Mouse (Mus musculus) kidney, postnatal 4 days (tissue): ENCODE measurements around the gene Gm20388.
A peak's percentile ranks its signal among the peaks of the same experiment; 100 is the strongest.

ENCODE experiments used
- DNase-seq, 2 experiments: peaks; one replicate each; pipeline ENCODE4 v3.0.0; 2021; ENCODE audit warnings: mixed read lengths in 2 of 2

Gene Gm20388

DNA sequence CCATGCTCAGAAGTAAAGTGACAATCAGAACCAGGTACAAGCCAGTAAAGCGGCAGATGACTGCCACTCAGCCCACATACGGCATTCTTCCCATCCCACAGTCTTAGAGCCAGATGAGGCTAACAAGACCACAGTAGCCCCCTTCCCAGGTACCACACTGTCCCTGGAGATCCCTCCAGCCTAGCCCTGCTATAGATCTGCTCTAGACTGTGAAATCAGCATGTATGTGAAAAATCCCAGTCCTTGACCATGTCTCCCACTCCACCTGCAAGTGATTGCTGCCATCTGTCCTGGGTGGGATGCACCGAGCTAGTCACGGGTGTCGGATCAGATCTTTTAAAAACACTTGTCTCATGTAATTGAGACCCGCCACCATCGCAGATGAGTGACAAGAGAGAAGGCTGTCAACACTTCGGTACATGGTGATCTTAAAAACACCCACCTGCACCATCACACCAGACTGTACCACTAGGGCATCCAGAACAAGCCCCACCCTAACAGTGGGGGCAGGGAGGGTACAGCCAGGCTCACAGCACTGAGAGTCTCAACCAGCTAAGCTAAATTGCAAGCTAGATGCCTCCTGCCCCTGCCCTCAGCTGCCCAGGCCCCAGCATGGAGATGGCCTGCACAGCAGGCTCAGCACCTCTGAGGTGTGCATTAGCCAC, 669.8 kb downstream of the Gm20388 start:
- DNase-seq: no peak

DNA sequence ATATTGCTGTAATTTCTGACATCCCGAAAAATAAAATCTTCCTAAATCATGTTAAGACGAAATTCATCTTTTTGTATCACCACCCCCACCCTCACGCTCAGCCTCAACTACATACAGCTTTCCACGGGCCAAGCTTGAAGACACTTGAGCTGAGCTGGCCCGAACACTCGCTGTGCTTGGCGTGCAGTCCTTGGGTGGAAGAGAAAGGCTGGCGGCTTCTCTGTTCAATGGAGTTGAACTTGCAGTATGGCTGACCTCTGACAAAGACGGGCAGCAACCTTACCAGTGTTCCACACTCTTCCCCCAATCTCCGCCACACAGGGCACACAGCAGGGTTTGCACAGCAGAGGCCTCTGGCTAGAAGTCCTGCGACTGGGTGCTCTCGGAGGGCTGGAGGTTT, 670.7 kb downstream of the Gm20388 start:
- no peak for DNase-seq

DNA sequence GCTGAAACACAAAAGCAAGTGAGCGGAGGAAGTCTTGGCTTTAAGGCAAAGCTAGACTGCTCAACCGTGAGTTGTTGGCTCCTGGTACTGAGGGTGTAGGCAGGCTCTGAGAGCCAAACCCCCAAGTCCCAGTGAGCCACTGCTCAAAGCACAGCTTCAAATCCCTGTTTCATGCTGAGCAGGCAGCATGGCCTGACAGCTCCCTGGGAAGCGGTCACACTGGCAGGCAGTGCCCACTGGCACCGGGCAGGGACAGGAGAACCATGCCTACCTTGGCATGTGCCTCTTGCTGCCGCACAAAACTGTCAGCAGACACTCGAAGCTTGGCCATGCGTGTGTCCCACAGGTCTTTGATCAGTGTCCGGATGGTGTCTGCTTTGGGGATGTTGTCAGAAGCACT, 671.2 kb downstream of the Gm20388 start:
- peak in 1 of 2 experiments; percentile 33 for DNase-seq

DNA sequence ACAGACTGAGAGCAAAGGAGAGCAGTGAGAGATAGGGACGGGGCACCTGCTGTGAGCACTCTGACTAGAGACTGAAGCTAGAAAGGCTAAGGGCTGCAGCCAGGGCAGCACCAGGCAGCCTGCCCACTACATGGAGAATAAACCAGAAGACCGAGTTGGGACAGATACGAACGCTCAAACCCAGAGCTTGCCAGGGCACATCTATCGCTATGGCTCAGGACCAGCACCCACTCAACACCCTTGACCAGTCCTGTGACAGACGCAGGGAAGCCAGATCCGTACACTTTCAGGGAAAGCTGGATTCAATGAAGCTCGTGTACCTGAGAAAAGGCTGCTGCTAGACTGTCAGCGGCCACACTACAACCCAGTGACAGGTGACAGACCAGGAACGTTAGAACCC, 674.9 kb downstream of the Gm20388 start:
- DNase-seq: peak in 1 of 2 experiments; percentile 2

GRCm38 (mm10) chr8:120588908-120589771, 678.5 kb downstream of the Gm20388 start, which contains the start of gene Gins2:
Gene Gins2 (minus strand): TSS chr8:120589304.
- peak; percentile 99 to 100 for DNase-seq

- peak; percentile 52 to 55 for DNase-seq
Observed at GRCm38 (mm10) chr8:120589921-120590320, 679.3 kb downstream of the Gm20388 start.

DNA sequence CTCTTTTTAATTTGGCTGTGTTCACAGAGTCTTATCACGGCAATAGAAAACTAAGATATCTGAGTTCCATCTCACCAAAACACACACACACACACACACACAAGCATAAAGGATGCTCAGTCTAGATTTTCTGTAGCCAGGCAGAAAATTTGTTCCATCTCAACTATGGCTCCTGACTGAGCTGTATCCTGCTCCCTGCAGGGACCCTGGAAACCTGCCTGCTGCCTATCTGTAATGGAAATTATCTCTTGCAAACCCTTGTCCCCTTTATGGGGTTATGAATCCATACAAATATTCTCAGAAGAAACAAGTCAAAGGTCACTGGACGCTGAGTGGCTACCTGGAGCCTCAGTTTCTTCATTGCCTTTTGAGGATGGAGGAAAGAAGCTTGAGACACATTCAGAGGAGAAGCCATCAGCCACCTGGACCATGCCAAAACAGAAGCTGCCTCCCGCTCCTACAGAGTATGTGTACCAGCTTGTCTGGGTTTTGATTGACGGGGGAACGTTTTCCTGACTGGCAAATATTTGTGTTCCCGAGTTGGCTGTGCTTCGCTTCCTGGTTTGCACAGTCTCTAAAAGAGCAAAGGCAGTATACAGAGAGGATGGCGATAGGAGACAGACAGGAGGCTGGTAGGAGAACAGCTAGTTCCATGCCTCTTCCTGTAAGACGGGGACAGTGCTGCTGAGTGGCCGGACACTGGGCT, 681.1 kb downstream of the Gm20388 start:
- DNase-seq: no peak

- no peak for DNase-seq
Observed at GRCm38 (mm10) chr8:120594571-120594970, 683.9 kb downstream of the Gm20388 start.

- peak; percentile 74 to 76 for DNase-seq
Observed at GRCm38 (mm10) chr8:120595963-120596362, 685.3 kb downstream of the Gm20388 start.

DNA sequence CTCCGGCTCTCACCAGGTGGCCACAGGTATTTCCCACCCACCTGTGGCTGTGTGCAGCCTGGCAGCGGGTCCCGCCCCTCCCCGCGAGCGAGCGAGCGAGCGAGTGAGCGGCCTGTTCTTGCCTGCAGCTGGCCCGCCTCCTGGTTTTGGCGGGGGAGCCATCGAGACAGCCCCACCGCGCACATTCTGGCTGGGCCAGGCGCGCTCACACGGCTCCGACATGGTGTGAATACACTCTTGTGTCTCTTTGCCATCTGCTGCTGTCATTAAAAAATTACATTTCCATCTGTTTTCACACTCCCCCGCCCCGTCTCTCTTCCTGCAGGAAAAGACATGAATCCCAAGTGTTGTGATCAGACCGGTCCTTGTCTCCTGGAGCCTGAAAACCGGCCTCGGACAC, 687.9 kb downstream of the Gm20388 start:
- DNase-seq: peak; percentile 52 to 66

GRCm38 (mm10) chr8:120599504-120599903, 688.9 kb downstream of the Gm20388 start:
- peak; percentile 88 to 91 for DNase-seq

GRCm38 (mm10) chr8:120602672-120603071, 692.0 kb downstream of the Gm20388 start:
- peak in 1 of 2 experiments; percentile 30 for DNase-seq

- no peak for DNase-seq
Observed at GRCm38 (mm10) chr8:120607460-120607859, 696.8 kb downstream of the Gm20388 start.

DNA sequence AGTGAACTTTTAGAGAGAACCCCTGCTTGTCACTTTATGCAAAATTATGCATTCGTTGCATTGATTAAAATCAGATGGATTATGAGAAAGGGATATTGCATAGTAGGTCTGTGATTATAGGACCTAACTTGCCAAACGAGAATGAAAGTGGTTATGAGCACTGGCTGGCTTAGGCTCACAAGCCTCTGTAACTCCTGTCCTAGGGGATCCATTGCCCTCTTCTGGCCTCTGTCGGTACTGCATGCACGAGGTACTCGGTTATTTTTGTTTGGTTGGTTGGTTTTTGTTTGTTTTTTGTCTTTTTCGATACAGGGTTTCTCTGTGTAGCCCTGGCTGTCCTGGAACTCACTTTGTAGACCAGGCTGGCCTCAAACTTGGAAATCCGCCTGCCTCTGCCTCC, 697.2 kb downstream of the Gm20388 start:
- DNase-seq: peak; percentile 90 to 91

- DNase-seq: no peak
Observed at GRCm38 (mm10) chr8:120610824-120611223, 700.2 kb downstream of the Gm20388 start.

DNA sequence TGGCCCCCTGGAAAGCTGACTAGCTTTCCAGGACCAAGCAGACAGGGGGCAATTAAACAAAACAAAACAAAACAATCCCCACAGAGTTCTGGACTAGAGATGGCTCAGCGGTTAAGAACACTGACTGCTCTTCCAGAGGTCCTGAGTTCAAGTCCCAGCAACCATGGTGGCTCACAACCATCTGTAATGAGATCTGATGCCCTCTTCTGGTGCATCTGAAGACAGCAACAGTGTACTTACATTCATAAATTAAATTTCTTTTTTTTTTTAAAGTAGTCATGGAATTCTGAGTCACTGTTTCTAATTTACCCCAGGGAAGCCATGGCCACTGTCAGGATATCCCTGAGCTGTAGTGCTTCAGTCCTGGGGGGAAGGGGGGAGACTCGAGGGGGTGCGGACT, 703.9 kb downstream of the Gm20388 start:
- no peak for DNase-seq

DNA sequence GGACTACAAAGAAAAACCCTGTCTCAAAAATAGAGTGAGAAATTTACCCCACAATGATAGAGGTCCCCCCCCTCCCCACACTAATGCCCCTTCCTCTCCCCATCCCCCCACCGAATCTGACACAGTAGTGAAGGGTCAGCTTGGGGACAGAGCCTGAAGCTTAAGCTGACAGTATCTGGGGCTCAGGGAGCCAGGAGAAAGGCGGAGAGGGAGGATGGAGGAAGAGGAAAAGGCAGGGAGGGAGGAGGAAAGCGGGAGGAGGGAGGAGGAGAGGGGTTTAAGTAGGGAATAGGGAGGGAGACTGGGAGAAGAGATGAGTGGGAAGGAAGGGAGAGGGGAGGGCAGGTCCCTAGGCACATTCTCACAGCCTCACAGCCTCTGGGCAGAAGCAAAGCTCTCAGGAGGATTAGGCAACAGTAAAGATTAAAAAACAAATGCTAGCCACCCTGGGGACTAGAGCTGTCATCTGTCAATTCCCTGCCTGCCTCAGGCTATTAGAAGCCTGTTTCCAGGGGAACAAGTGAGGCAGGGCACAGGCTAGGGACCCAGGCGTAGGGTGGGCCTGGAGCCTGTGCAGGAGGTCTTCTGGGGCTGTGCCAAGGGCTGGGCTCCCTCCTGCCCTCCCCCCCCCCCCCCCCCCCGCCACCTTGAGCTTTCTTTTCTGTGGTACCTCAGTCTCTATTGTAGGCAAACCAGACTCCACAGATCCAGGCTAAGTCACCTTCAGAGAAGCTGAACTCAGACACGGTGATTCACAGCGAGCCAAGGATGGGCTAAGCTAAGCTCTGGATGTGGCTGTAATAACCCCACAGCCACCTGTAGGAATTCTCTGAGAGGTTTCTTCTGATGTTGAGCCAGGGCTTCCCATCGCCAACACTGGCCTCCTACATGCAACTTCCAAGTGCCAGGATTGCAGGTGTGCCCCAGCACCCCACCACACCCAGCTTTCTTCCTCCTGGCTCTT, 706.3 kb downstream of the Gm20388 start:
- no peak for DNase-seq

DNA sequence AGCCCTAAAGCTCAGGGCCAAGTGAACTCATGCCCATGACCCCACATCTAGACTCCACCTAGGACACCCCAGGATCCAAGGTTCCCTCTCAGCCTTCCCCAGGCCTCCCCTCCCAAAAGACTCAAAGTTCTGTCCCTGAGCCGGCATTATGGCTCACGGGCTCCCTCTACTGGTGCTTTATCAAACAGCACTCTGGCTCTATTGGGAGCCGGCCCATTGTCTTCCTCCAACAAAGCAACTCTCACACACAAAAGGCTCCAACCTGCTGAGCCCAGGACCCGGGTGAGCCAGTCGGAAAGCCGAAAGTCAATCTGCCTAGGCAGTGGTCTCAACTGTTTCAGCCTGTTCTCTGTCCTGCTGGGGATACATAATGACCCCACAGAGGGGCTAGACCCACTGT, 707.5 kb downstream of the Gm20388 start:
- peak; percentile 82 to 83 for DNase-seq

GRCm38 (mm10) chr8:120619235-120620180, 708.9 kb downstream of the Gm20388 start:
- no peak for DNase-seq

- DNase-seq: no peak
Observed at GRCm38 (mm10) chr8:120620441-120620840, 709.8 kb downstream of the Gm20388 start.

DNA sequence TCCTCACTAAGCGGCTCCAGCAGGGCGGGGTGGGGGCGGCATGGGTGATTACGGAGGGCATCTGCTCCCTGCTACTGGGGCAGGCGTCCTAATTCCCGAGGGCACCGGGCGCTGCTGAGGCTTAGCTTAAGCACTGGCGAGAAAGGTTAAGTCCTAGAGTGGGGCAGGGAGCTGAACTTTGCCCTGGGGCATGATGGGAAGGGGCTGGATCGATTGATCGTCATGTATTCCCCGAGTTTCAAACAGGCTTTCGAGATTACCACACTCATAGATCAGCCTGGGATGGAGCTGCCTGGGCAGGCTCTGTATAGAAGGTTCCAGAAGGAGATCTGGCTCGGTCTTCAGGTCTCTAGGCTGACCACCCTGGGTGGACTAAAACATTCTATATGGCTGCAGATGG, 711.5 kb downstream of the Gm20388 start:
- DNase-seq: no peak
